Mouse (Mus musculus) cerebellum, adult 11 months (tissue): Measurements from ENCODE around the gene Dhx40.
"Not testable (repeated sequence)": the region's sequence is repeated elsewhere in the genome, so short reads cannot be mapped to it uniquely, and the experiment has no call there.

Experiments used
- DNase-seq: peaks from one replicate; pipeline ENCODE4 v3.0.0; 2022

The Dhx40 gene

GRCm38 (mm10) chr11:86749776-86750423 lies 57.6 kb downstream of the Dhx40 start:
- DNase-seq = peak; percentile 24

GRCm38 (mm10) chr11:86745634-86746404 lies 61.7 kb downstream of the Dhx40 start:
- DNase-seq = no peak

- no peak for DNase-seq
Measured at GRCm38 (mm10) chr11:86742605-86743004, 64.9 kb downstream of the Dhx40 start.

- no peak for DNase-seq
Measured at GRCm38 (mm10) chr11:86741505-86741904, 66.0 kb downstream of the Dhx40 start.

- no peak for DNase-seq
Measured at GRCm38 (mm10) chr11:86739470-86739869, 68.1 kb downstream of the Dhx40 start.

- no peak for DNase-seq
Measured at GRCm38 (mm10) chr11:86738956-86739355, 68.6 kb downstream of the Dhx40 start.

GRCm38 (mm10) chr11:86738308-86738707 lies 69.2 kb downstream of the Dhx40 start:
- DNase-seq = not testable (repeated sequence)

- DNase-seq = no peak
Measured at GRCm38 (mm10) chr11:86737301-86738000, 70.1 kb downstream of the Dhx40 start.

GRCm38 (mm10) chr11:86734993-86735392 lies 72.6 kb downstream of the Dhx40 start:
- no peak for DNase-seq

- DNase-seq = no peak
Measured at GRCm38 (mm10) chr11:86734241-86734939, 73.2 kb downstream of the Dhx40 start.

GRCm38 (mm10) chr11:86731443-86731842 lies 76.1 kb downstream of the Dhx40 start:
- DNase-seq = no peak

- no peak for DNase-seq
Measured at GRCm38 (mm10) chr11:86725607-86726006, 81.9 kb downstream of the Dhx40 start.

GRCm38 (mm10) chr11:86724982-86725381 lies 82.6 kb downstream of the Dhx40 start:
- no peak for DNase-seq

GRCm38 (mm10) chr11:86724004-86724403 lies 83.5 kb downstream of the Dhx40 start:
- no peak for DNase-seq

- DNase-seq = no peak
Measured at GRCm38 (mm10) chr11:86719390-86719789, 88.2 kb downstream of the Dhx40 start.
